Mouse (Mus musculus) liver, adult 2 months (tissue): Measurements from ENCODE around the gene Gm37240.

ENCODE experiments used
- CTCF ChIP-seq: fragments of 200-500 bp; IDR thresholded peaks from 2 replicates; pipeline ENCODE4 v1.5.1; 2011; ENCODE audit warnings: low read depth, low read length, control low read depth
- POLR2A ChIP-seq: fragments of 200-500 bp; IDR thresholded peaks from 2 replicates; pipeline ENCODE4 v1.6.1; 2011; ENCODE audit warnings: low read length, control low read depth; ENCODE audit not compliant: insufficient read depth; ENCODE audit errors: extremely low read depth

- TF ChIP-seq CTCF (no peak), POLR2A (no peak)
Observed at GRCm38 (mm10) chr3:84825990-84826389, 1061.3 kb downstream of the Gm37240 start.
